Mouse (Mus musculus) large intestine, adult 2 months (tissue): ENCODE data around the gene Stc2. TPM values are rescaled to one million over a fixed set of nuclear protein-coding genes. Genes with fewer than 3 reads are reported as not detected.
A peak's percentile ranks its signal among the peaks of the same experiment; 100 is the strongest.

Experiments used
- DNase-seq: peaks from one replicate; pipeline ENCODE4 v3.0.0-alpha.2; 2012; ENCODE audit warnings: low read depth, low spot score
- WGBS: fragments of 180-500 bp; shearing (Covaris S2); methylation state at CpG from one replicate; pipeline ENCODE4 v1.1.7; 2018; 5-methylcytosine and 5-hydroxymethylcytosine counted together
- polyA plus RNA-seq: library from polyadenylated mRNA; depleted of rRNA; stranded (reverse); fragments of >200 nt; gene quantifications from 2 replicates; pipeline ENCODE4 v1.2.3, GENCODE M21; 2012; rRNA removed

Gene Stc2
- polyA plus RNA-seq: 2.1 and 3.4 TPM in 2 replicates

- no peak for DNase-seq
- under 1% methylated on average over 51 of the region's 51 CpGs for WGBS
Observed at GRCm38 (mm10) chr11:31369648-31370286, at the start of gene Stc2. Gene Stc2 (minus strand): TSS chr11:31370074.

DNA sequence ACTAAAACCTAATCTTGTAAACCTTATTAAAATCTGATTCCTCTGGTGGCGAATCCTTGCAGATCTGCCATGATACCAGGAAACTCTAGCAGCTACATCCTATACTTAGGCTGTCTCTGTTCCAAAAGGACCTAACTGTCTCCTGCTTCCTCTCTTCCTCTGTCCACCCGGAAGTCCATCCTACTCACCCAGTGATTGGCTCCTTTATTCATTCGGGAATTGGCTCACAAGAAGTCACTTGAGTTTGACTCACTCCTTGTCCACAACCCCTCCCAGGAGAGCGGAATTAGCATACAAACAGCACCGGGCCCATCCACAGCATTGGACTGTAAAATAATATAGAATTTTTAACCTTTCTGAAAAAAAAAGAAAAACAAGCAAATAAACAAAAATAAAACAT lies 47.2 kb upstream of the Stc2 start:
- no peak for DNase-seq
- WGBS: 74% methylated on average over 5 of the region's 5 CpGs

- 71% methylated on average over 3 of the region's 3 CpGs for WGBS
Observed at GRCm38 (mm10) chr11:31412376-31412775, 42.5 kb upstream of the Stc2 start.

GRCm38 (mm10) chr11:31406736-31407135 lies 36.9 kb upstream of the Stc2 start:
- WGBS: 93% methylated on average over 1 of the region's 1 CpGs
- no peak for DNase-seq

More at GRCm38 (mm10) chr11:31412376-31412775, 42.5 kb upstream of the Stc2 start:
- no peak for DNase-seq

DNA sequence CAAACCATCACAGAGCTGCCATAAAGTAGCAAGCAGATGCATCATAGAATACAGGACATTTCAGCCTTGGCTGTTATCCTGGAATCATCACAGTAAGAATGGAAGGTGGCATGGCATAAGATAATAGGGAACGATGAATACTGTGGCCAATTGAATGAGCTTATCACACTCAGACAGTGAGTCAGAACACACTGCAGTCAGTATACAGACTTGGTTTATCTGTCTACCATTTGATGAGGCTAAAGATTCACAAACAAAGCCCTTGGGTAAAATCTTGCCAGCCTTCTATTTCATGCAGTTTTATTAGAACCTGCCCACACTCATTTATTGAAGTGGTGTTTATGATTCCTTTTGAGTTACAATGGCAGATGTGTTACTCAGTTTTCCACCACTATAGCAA lies 33.2 kb upstream of the Stc2 start:
- 95% methylated on average over 1 of the region's 1 CpGs for WGBS
- DNase-seq: no peak

DNA sequence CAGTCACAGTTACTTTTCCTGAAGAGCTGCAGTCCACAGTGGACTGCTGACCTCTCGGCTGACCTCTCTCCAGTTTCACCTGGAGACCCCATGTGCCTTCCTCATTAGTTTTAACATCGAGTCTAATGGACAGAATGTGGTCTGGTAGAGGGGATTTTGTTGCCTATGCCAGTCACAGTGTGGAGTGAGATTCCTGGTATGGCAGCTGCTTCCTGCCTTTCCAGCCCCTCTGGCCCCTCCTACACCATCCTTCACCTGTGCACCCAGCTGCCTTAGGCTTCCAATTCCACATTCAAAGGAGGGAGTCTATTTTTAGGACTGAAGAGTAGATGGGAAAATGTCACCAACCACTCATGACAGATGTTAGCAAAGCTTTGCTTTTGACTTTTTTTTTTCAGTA lies 28.7 kb upstream of the Stc2 start:
- 76% methylated on average over 2 of the region's 2 CpGs for WGBS
- DNase-seq: no peak

GRCm38 (mm10) chr11:31396638-31397417 lies 27.0 kb upstream of the Stc2 start:
- WGBS: 74% methylated on average over 6 of the region's 6 CpGs
- DNase-seq: no peak

DNA sequence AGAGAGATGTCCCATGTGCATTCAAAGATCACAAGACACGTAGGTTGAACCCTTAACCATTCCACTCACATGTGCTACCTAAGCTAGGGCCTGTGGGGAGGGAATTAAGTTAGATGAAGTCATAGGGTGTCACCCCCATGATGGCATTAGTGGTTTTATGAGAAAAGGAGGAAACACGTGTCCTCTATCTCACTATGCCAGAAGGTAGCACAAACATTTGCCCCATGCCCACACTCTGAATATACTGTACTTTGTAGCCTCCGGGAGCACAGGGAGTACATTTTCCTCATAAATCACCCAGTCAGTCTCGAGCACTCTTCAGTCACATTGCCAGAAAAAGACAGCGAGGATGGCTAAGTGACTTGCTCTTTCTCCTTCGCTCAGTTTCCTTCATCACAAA lies 24.2 kb upstream of the Stc2 start:
- DNase-seq: no peak
- 64% methylated on average over 6 of the region's 6 CpGs for WGBS

GRCm38 (mm10) chr11:31392340-31392739 lies 22.5 kb upstream of the Stc2 start:
- DNase-seq: no peak
- WGBS: 61% methylated on average over 5 of the region's 5 CpGs

GRCm38 (mm10) chr11:31388890-31389289 lies 19.0 kb upstream of the Stc2 start:
- DNase-seq: no peak
- 72% methylated on average over 4 of the region's 4 CpGs for WGBS

GRCm38 (mm10) chr11:31387526-31387925 lies 17.7 kb upstream of the Stc2 start:
- 39% methylated on average over 5 of the region's 5 CpGs for WGBS
- no peak for DNase-seq

GRCm38 (mm10) chr11:31386571-31386970 lies 16.7 kb upstream of the Stc2 start:
- DNase-seq: no peak
- 21% methylated on average over 3 of the region's 3 CpGs for WGBS

DNA sequence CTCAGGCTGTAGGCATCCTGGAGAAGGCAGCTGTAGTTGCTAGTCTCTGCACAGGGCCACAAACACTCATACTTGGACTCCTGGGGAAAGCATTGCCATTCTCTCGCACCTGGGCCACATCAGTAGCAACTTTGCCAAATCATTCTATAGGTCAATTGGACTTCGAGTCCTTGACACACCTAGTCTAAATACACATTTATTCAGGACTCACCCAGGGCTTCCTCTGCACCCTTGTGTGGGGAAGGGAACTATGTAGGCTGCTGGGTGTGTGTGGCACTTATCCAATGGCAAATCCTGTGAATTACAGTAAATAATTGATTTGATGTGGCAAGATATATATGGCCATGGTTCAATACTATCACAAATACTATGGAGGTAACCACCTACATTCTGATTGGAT lies 14.1 kb upstream of the Stc2 start:
- WGBS: 41% methylated on average over 2 of the region's 2 CpGs
- peak; percentile 85 for DNase-seq

GRCm38 (mm10) chr11:31382145-31382544 lies 12.3 kb upstream of the Stc2 start:
- no peak for DNase-seq
- WGBS: 84% methylated on average over 5 of the region's 5 CpGs

- WGBS: 84% methylated on average over 7 of the region's 7 CpGs
- no peak for DNase-seq
Observed at GRCm38 (mm10) chr11:31373438-31373837, 3.6 kb upstream of the Stc2 start.

GRCm38 (mm10) chr11:31372206-31372605 lies 2.3 kb upstream of the Stc2 start:
- WGBS: 93% methylated on average over 4 of the region's 4 CpGs
- no peak for DNase-seq

DNA sequence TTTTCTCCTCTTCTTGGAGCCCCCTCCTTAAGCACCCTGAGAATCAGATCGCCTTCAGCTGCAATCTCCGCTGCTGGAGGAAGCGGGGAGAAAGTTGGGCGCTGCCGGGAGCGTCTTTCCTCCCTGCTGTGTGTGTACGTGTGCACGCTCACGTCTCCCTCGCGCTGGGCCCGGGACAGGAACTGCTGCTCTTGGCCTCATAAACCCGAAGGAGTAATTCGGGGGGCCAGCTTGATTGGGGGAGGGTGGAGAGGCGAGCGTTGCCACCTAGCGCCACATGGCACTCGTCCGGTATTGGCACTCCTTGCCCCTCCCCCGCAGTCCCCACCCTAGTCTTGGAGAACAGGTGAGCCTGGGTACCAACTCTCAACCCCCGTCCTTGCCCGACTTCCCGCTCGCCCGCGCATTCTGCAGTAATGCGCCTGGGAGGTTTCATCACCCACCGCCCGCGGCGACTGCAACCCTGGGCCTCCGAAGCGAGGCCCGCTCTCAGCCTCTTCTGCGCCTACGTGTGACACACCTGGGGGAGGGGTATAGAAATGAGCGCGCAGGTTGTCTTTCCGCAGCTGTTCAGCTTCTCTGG lies 1.5 kb upstream of the Stc2 start:
- WGBS: 17% methylated on average over 39 of the region's 39 CpGs
- DNase-seq: no peak

- 11% methylated on average over 22 of the region's 24 CpGs for WGBS
- no peak for DNase-seq
Observed at GRCm38 (mm10) chr11:31370436-31371230, 759 bp upstream of the Stc2 start.

- WGBS: under 1% methylated on average over 50 of the region's 50 CpGs
- DNase-seq: no peak
Observed at GRCm38 (mm10) chr11:31368965-31369647, 768 bp downstream of the Stc2 start.
